Mouse (Mus musculus) MEL (cell line): Measurements from ENCODE around the gene Cdc14b. TPM values are rescaled to one million over a fixed set of nuclear protein-coding genes. Genes with fewer than 3 reads are reported as not detected.

Source experiments
- DNase-seq: peaks from one replicate; pipeline ENCODE4 v3.0.0; 2011; ENCODE audit warnings: low read depth, low spot score
- H3K27ac ChIP-seq: 2 replicates; pipeline ENCODE4 v1.5.1; 2012; ENCODE audit warnings: low read depth, mild to moderate bottlenecking, control low read depth, low read length, moderate library complexity; ENCODE audit not compliant: control insufficient read depth
- H3K27me3 ChIP-seq, 2 experiments: fragments of 150-350 bp in 1 of 2; sonication (generic) in 1 of 2; 2 replicates each; pipeline ENCODE4 v1.6.1; 2012; ENCODE audit warnings: low read length in 2 of 2, mild to moderate bottlenecking in 2 of 2, improper control_type of control experiment in 1 of 2, moderate library complexity in 1 of 2; ENCODE audit not compliant: insufficient read depth in 2 of 2, control insufficient read depth in 1 of 2
- H3K36me3 ChIP-seq, 2 experiments: 2 replicates each; pipeline ENCODE4 v1.6.1; 2012 to 2014; ENCODE audit warnings: low read length in 2 of 2, improper control_type of control experiment in 1 of 2, inconsistent platforms in 1 of 2, mild to moderate bottlenecking in 1 of 2; ENCODE audit not compliant: insufficient read depth in 2 of 2, control insufficient read depth in 1 of 2
- H3K4me1 ChIP-seq, 2 experiments: fragments of 150-350 bp in 1 of 2; sonication (generic) in 1 of 2; 2 replicates each; pipeline ENCODE4 v1.6.1; 2012; ENCODE audit warnings: low read length in 2 of 2, improper control_type of control experiment in 1 of 2, mild to moderate bottlenecking in 1 of 2; ENCODE audit not compliant: insufficient read depth in 2 of 2, control insufficient read depth in 1 of 2
- H3K4me3 ChIP-seq, 2 experiments: fragments of 150-350 bp in 1 of 2; sonication (generic) in 1 of 2; 2 replicates each; pipeline ENCODE4 v1.5.1; 2012; ENCODE audit warnings: low read depth in 2 of 2, low read length in 2 of 2, mild to moderate bottlenecking in 2 of 2, moderate library complexity in 2 of 2, control low read depth in 1 of 2, improper control_type of control experiment in 1 of 2; ENCODE audit not compliant: control insufficient read depth in 1 of 2, insufficient read depth in 1 of 2
- H3K79me2 ChIP-seq: 2 replicates; pipeline ENCODE4 v1.6.1; 2012; ENCODE audit warnings: mild to moderate bottlenecking, low read length, moderate library complexity; ENCODE audit not compliant: control insufficient read depth, poor library complexity, insufficient read depth
- H3K9ac ChIP-seq: 2 replicates; pipeline ENCODE4 v1.6.1; 2012; ENCODE audit warnings: low read depth, mild to moderate bottlenecking, control low read depth, low read length, moderate library complexity; ENCODE audit not compliant: control insufficient read depth, poor library complexity, severe bottlenecking
- H3K9me3 ChIP-seq: fragments of 150-350 bp; sonication (generic); replicated peaks from 2 replicates; pipeline ENCODE4 v1.6.1; 2012; ENCODE audit warnings: mild to moderate bottlenecking, low read length, improper control_type of control experiment, moderate library complexity; ENCODE audit not compliant: insufficient read depth
- BHLHE40 ChIP-seq: IDR thresholded peaks from 2 replicates; pipeline ENCODE4 v1.6.1; 2012; ENCODE audit warnings: low read depth, mild to moderate bottlenecking, inconsistent platforms, low read length, improper control_type of control experiment, borderline replicate concordance
- CHD2 ChIP-seq: IDR thresholded peaks from 2 replicates; pipeline ENCODE4 v1.6.1; 2011; ENCODE audit warnings: low read length, improper control_type of control experiment
- CTCF ChIP-seq, 3 experiments: IDR thresholded peaks in 2 of 3; conservative IDR thresholded peaks in 1 of 3; 2 replicates each; pipeline ENCODE4 v1.5.1; 2011 to 2012; ENCODE audit warnings: low read length in 3 of 3, low read depth in 2 of 3, mild to moderate bottlenecking in 2 of 3, improper control_type of control experiment in 1 of 3, inconsistent platforms in 1 of 3, mixed read lengths in 1 of 3, moderate library complexity in 1 of 3; ENCODE audit not compliant: control insufficient read depth in 1 of 3, insufficient read depth in 1 of 3, poor library complexity in 1 of 3, severe bottlenecking in 1 of 3
- E2F4 ChIP-seq: IDR thresholded peaks from 2 replicates; pipeline ENCODE4 v1.6.1; 2011; ENCODE audit warnings: low read depth, low read length, improper control_type of control experiment, borderline replicate concordance
- ETS1 ChIP-seq: IDR thresholded peaks from 2 replicates; pipeline ENCODE4 v1.6.1; 2012; ENCODE audit warnings: low read depth, mild to moderate bottlenecking, inconsistent platforms, low read length, improper control_type of control experiment, moderate library complexity
- GATA1 ChIP-seq: IDR thresholded peaks from 2 replicates; pipeline ENCODE4 v1.6.1; 2011; ENCODE audit warnings: low read depth, low read length, improper control_type of control experiment
- HCFC1 ChIP-seq: IDR thresholded peaks from 2 replicates; pipeline ENCODE4 v1.6.1; 2012; ENCODE audit warnings: low read depth, mild to moderate bottlenecking, inconsistent platforms, low read length, improper control_type of control experiment, moderate library complexity
- KAT2A ChIP-seq: conservative IDR thresholded peaks from 2 replicates; pipeline ENCODE4 v1.6.1; 2012; ENCODE audit warnings: low read depth, low read length, improper control_type of control experiment, inconsistent platforms
- MAFK ChIP-seq: IDR thresholded peaks from 2 replicates; pipeline ENCODE4 v1.6.1; 2011; ENCODE audit warnings: low read depth, mild to moderate bottlenecking, low read length, improper control_type of control experiment, borderline replicate concordance
- MAX ChIP-seq: IDR thresholded peaks from 2 replicates; pipeline ENCODE4 v1.6.1; 2011; ENCODE audit warnings: low read length, improper control_type of control experiment
- MAZ ChIP-seq: IDR thresholded peaks from 2 replicates; pipeline ENCODE4 v1.6.1; 2012; ENCODE audit warnings: low read depth, mild to moderate bottlenecking, inconsistent platforms, low read length, improper control_type of control experiment
- MEF2A ChIP-seq: IDR thresholded peaks from 2 replicates; pipeline ENCODE4 v1.6.1; 2014; ENCODE audit warnings: low read depth, mild to moderate bottlenecking, inconsistent platforms, low read length, improper control_type of control experiment; ENCODE audit not compliant: poor library complexity, insufficient replicate concordance, severe bottlenecking; ENCODE audit errors: extremely low read depth
- MXI1 ChIP-seq: IDR thresholded peaks from 2 replicates; pipeline ENCODE4 v1.6.1; 2011; ENCODE audit warnings: mild to moderate bottlenecking, low read depth, low read length, improper control_type of control experiment
- MYB ChIP-seq: IDR thresholded peaks from 2 replicates; pipeline ENCODE4 v1.6.1; 2011; ENCODE audit warnings: mild to moderate bottlenecking, low read depth, low read length, improper control_type of control experiment
- MYC ChIP-seq: IDR thresholded peaks from 2 replicates; pipeline ENCODE4 v1.6.1; 2011; ENCODE audit warnings: low read depth, mild to moderate bottlenecking, low read length, improper control_type of control experiment, moderate library complexity
- POLR2A ChIP-seq, 2 experiments: IDR thresholded peaks; 2 replicates each; pipeline ENCODE4 v1.6.1; 2011 to 2012; ENCODE audit warnings: low read length in 2 of 2, mild to moderate bottlenecking in 2 of 2, control low read depth in 1 of 2, improper control_type of control experiment in 1 of 2, low read depth in 1 of 2, moderate library complexity in 1 of 2; ENCODE audit not compliant: control insufficient read depth in 1 of 2, insufficient read depth in 1 of 2, poor library complexity in 1 of 2
- POLR2AphosphoS2 ChIP-seq: IDR thresholded peaks from 2 replicates; pipeline ENCODE4 v1.6.1; 2011; ENCODE audit warnings: low read length, improper control_type of control experiment
- POLR2AphosphoS5 ChIP-seq: IDR thresholded peaks from 2 replicates; pipeline ENCODE4 v1.6.1; 2012; ENCODE audit warnings: low read depth, borderline replicate concordance, mild to moderate bottlenecking, inconsistent platforms, low read length, moderate library complexity, mixed read lengths
- RAD21 ChIP-seq: IDR thresholded peaks from 2 replicates; pipeline ENCODE4 v1.6.1; 2011; ENCODE audit warnings: mild to moderate bottlenecking, low read depth, low read length, improper control_type of control experiment
- SIN3A ChIP-seq: IDR thresholded peaks from 2 replicates; pipeline ENCODE4 v1.6.1; 2012; ENCODE audit warnings: low read length, improper control_type of control experiment, inconsistent platforms
- SMC3 ChIP-seq: IDR thresholded peaks from 2 replicates; pipeline ENCODE4 v1.6.1; 2011; ENCODE audit warnings: low read depth, low read length, improper control_type of control experiment
- TAL1 ChIP-seq: IDR thresholded peaks from 2 replicates; pipeline ENCODE4 v1.6.1; 2012; ENCODE audit warnings: mild to moderate bottlenecking, inconsistent platforms, low read length, moderate library complexity, mixed read lengths
- UBTF ChIP-seq: IDR thresholded peaks from 2 replicates; pipeline ENCODE4 v1.6.1; 2012; ENCODE audit warnings: low read depth, mild to moderate bottlenecking, inconsistent platforms, low read length, improper control_type of control experiment, moderate library complexity, borderline replicate concordance; ENCODE audit not compliant: insufficient read depth
- USF1 ChIP-seq: IDR thresholded peaks from 2 replicates; pipeline ENCODE4 v1.6.1; 2014; ENCODE audit warnings: low read depth, mild to moderate bottlenecking, inconsistent platforms, low read length, improper control_type of control experiment, moderate library complexity
- USF2 ChIP-seq, 2 experiments: IDR thresholded peaks; 2 replicates each; pipeline ENCODE4 v1.6.1; 2011 to 2012; ENCODE audit warnings: improper control_type of control experiment in 2 of 2, low read length in 2 of 2, borderline replicate concordance in 1 of 2, inconsistent platforms in 1 of 2, low read depth in 1 of 2, mild to moderate bottlenecking in 1 of 2; ENCODE audit not compliant: insufficient read depth in 1 of 2
- polyA plus RNA-seq, 2 experiments: library from polyadenylated mRNA; stranded (reverse) in 1 of 2; unstranded in 1 of 2; fragments of >175 nt in 1 of 2; fragments of >200 nt in 1 of 2; gene quantifications; 2 replicates each; pipeline versions ENCODE4 v1.2.1 to v1.2.4; 2012; ENCODE audit warnings: low replicate concordance in 2 of 2, low read depth in 1 of 2; ENCODE audit not compliant: insufficient read length in 2 of 2, insufficient read depth in 1 of 2, missing spikeins in 1 of 2
- total RNA-seq: library from RNA; depleted of rRNA; stranded (reverse); fragments of 300-350 nt; gene quantifications from 2 replicates; pipeline ENCODE4 v1.2.3, GENCODE M21; 2012

Cdc14b gene
- total and polyA plus RNA-seq, 3 experiments = 18.7 to 28.3 TPM; not detected in 1

DNA sequence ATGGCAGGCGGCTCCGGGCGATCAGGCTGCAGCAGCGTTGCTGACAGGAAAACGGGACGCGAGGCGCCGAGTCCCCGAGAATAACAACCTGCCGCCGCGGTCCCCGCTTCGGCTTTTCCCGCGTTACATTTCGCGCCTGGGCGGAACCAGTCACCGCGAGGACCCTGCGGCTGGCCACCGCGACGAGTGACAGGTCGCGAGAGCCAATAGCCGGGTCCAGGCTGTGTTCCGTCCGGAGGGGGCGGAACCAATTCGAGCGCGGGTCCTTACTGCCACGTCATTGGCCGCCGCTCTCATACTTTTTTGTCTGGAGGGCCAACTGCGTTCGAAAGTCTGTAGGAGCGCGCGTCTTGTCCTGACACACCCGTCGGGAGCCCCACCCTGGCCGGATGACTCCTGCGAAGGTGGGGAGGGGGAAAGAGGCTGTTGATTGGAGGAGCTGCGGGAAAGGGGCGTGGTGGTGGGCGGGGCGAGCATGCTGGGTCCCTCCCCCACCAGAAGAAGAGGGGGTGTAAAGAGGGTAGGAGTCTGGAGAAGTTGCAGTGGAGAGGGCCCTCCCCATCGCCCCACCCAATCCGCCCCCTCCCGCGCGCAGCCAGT, 121.9 kb downstream of the Cdc14b start, which contains the start of gene Zfp367 (continued):
- TF ChIP-seq POLR2AphosphoS5 (no peak), MAX (peak; percentile 72), POLR2AphosphoS2 (no peak)
- TF ChIP-seq, all 39 proteins: peak for 12

- Histone ChIP-seq H3K27me3 (peaks cover 0 to 7% of the 10 kb centered on the region in 2 experiments; a peak in 2 of 4 replicates), H3K27ac (peak overlapping the region; percentile 95), H3K36me3 (peaks cover 1 to 23% of the 10 kb centered on the region in 2 experiments; a peak in 3 of 4 replicates), H3K9ac (peak overlapping the region; percentile 96), H3K4me3 (peak overlapping the region; percentile 62 to 63), H3K9me3 (no peaks in the 10 kb centered on the region), H3K79me2 (peaks cover 42% of the 10 kb centered on the region), H3K4me1 (peaks cover 3 to 10% of the 10 kb centered on the region in 2 experiments; a peak in 3 of 4 replicates)
- DNase-seq = peak; percentile 63
- peak in 1 of 2 experiments; percentile 74; a peak in 1 of 4 replicates for TF ChIP-seq POLR2A (IDR thresholded peaks at IDR 0.05; ENCODE audit: control insufficient read depth in 1 of 2, insufficient read depth in 1 of 2, low read depth in 1 of 2, low read length in 2 of 2, poor library complexity in 1 of 2)
- no peak for TF ChIP-seq KAT2A
- no peak for TF ChIP-seq GATA1
These were observed 122.4 kb downstream of the Cdc14b start for GRCm38 (mm10) chr13:64152671-64153082.

DNA sequence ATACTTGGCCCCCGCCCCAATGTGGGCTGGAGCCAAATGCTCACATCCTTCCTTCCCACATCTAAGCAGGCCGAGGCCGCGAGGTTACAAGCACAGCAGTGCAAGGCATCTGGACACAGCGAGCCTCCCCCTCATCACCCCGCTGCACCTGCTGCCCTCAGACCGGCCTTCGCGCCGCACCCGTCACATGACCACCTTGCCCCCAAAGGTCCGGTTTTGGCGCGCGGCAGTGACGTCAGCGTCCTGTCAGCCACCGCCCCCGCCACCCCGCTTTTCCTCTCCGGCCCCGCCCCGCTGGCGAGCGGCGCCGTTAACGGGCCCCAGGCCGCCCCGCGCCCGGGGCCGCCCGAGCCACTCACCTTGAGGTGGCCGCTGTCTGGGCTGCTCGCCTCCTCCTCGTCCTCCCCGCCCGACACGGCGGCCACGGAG, 122.8 kb downstream of the Cdc14b start:
- no peak for TF ChIP-seq RAD21
- TF ChIP-seq SIN3A = peak; percentile 94
- peak; percentile 81 for TF ChIP-seq HCFC1
- TF ChIP-seq ETS1 = no peak
- no peak for TF ChIP-seq MYC
- no peak for TF ChIP-seq BHLHE40
- no peak for TF ChIP-seq SMC3
- TF ChIP-seq MEF2A = no peak
- TF ChIP-seq CHD2 = no peak
- no peak for TF ChIP-seq MAFK
- TF ChIP-seq MAX = peak; percentile 47; the same call in 1 of the 2 replicates
- peak; percentile 90; the same call in 1 of the 2 replicates for TF ChIP-seq MAZ
- peak; percentile 96 for TF ChIP-seq USF1
- TF ChIP-seq MXI1 = peak; percentile 40; the same call in 1 of the 2 replicates
- no peak; the same call in 1 of the 2 replicates for TF ChIP-seq POLR2AphosphoS5
- TF ChIP-seq CTCF (IDR thresholded peaks at IDR 0.05 in 2 of 3, conservative IDR thresholded peaks at IDR 0.05 in 1 of 3; ENCODE audit: control insufficient read depth in 1 of 3, insufficient read depth in 1 of 3, low read depth in 2 of 3, low read length in 3 of 3, poor library complexity in 1 of 3, severe bottlenecking in 1 of 3) = no peak
- peak in 1 of 2 experiments; percentile 47; a peak in 1 of 4 replicates for TF ChIP-seq POLR2A (IDR thresholded peaks at IDR 0.05; ENCODE audit: control insufficient read depth in 1 of 2, insufficient read depth in 1 of 2, low read depth in 1 of 2, low read length in 2 of 2, poor library complexity in 1 of 2)
- TF ChIP-seq UBTF = no peak
- TF ChIP-seq E2F4 = peak; percentile 51; the same call in 1 of the 2 replicates
- peak; percentile 49; the same call in 1 of the 2 replicates for TF ChIP-seq MYB
- TF ChIP-seq USF2 (IDR thresholded peaks at IDR 0.05; ENCODE audit: borderline replicate concordance in 1 of 2, insufficient read depth in 1 of 2, low read depth in 1 of 2, low read length in 2 of 2) = peak in 1 of 2 experiments; percentile 68; a peak in 3 of 4 replicates
- TF ChIP-seq TAL1 = no peak
- TF ChIP-seq, all 39 proteins: peak for 10
- peaks cover 0 to 6% of the 10 kb centered on the region in 2 experiments; a peak in 2 of 4 replicates for H3K27me3 ChIP-seq
- peaks cover 3 to 10% of the 10 kb centered on the region in 2 experiments; a peak in 3 of 4 replicates for H3K4me1 ChIP-seq

More for the DNA sequence above, 122.8 kb downstream of the Cdc14b start:
- DNase-seq = peak; percentile 86
- Histone ChIP-seq H3K79me2 (peaks cover 46% of the 10 kb centered on the region), H3K36me3 (peaks cover 1 to 24% of the 10 kb centered on the region in 2 experiments; a peak in 3 of 4 replicates), H3K9ac (peak overlapping the region; percentile 96), H3K9me3 (no peaks in the 10 kb centered on the region), H3K4me3 (peak overlapping the region; percentile 62 to 63), H3K27ac (peak overlapping the region; percentile 95)
